Mouse (Mus musculus) retina, adult 2 months (tissue): ENCODE results near the gene Trp63.

Experiments used
- DNase-seq: peaks from one replicate; pipeline ENCODE4 v3.0.0-alpha.2; 2012; ENCODE audit warnings: low read depth, low spot score

The Trp63 gene

DNA sequence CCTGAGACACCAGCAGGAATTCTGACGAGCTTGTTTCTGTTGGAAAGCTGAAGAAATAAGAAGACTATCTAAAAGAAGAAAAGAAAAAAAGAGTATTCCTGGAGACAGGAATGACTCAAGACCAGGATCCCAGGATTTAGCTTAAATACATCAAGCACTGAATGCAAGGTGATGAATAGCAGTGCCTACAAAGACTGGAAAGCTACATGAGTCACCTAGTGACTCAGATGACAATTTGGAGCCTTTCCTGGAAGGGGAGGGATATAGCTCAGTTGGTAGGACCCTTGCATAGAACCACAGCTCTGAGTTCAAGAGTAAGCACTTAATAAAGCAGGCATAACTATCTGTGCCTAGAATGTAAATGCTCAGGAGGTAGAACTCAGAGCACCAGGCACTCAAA, 93.9 kb downstream of the Trp63 start:
- no peak for DNase-seq

DNA sequence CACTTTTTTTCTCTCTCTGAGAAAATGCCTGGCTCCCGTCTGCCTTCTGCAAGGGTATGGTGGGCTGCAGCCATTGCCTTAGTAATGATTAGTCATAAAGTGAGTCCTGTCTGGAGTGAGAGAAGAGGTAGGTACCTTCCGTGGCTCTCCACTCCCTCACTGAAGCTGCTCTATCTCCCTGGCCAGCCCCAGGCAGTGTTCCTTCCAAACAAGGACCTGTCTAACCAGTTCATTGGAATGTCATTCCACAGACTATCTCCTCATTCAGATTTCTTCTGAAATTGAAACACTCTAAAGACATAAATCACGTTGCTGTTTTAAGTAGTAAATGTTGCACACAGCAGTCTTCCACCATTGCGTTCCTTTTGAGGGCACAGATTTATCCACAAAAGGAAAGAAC, 96.4 kb downstream of the Trp63 start:
- DNase-seq, result no peak

GRCm38 (mm10) chr16:25784246-25784645, 100.7 kb downstream of the Trp63 start:
- no peak for DNase-seq

- no peak for DNase-seq
These were observed 102.9 kb downstream of the Trp63 start for GRCm38 (mm10) chr16:25786457-25786856.

GRCm38 (mm10) chr16:25792640-25793266, 109.2 kb downstream of the Trp63 start:
- DNase-seq, result no peak

DNA sequence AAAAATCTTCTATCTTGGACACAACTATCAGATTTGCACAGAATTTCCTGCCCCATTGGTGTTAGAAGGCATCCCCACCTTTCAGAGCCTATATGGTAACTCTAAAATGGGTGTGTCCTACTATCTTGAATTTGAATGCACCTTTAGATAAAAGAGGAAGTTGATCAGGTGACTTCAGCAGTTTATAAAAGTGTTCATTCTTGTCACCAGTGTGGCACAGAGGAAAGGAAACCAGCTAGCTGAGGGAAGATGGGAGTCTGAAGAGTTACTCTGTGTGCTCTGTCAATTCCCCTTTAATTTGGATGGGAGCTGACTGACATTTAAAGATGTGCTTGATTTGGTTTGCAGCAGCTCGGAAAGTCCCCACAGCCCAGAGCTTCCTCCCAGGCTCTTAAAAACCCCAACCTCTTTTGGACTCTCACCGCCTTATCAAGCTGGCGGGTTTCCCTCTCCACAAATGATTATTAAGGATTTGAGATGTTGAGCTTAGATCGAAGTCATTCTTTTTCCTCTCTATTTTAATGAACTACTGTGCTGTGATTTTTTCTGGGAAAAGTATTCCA, 114.2 kb downstream of the Trp63 start:
- no peak for DNase-seq

GRCm38 (mm10) chr16:25799618-25800017, 116.1 kb downstream of the Trp63 start:
- DNase-seq, result no peak

GRCm38 (mm10) chr16:25804955-25805354, 121.4 kb downstream of the Trp63 start:
- no peak for DNase-seq

- no peak for DNase-seq
These were observed 123.6 kb downstream of the Trp63 start for GRCm38 (mm10) chr16:25807116-25807515.

DNA sequence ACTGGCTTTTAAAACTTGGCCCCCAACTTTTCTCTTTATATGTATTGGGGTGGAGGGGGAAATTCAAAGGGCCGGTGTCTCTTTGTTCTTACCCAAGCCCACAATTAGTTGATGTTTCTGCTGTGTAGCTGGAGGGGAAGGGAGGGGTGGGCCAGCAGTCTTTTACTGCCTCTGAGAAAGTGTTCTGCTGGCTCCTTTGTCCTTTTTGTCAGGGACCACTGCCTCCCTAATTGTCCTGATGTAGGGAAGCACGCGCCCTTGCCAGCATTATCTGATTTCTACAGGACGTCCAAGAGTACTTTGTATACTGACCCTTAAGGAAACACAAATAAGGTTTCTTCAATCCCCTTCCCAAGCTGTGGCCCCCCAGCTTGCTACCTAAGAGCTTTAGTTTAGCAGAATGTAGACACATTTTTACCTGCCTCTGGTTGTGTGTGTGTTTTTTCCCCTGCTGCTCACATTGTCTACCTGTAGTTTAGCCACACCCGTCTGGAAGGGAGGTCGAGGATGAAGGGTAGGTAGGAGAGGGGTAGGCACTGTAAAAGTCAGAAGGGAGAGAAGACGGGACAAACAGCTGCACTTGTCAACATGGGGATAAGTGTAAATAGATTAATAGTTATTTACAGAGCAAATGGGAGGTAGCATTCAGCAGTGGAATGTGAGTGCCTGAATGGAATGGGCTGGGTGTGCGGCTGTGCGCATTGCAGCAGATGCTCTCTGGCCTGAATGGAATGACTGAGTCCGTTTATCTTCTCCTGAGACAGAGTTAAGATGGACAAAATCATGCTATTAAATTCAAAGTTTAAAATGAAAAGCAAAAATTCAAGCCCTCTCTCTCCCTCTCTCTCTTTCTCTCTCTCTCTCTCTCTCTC, 134.4 kb downstream of the Trp63 start:
- DNase-seq, result no peak

DNA sequence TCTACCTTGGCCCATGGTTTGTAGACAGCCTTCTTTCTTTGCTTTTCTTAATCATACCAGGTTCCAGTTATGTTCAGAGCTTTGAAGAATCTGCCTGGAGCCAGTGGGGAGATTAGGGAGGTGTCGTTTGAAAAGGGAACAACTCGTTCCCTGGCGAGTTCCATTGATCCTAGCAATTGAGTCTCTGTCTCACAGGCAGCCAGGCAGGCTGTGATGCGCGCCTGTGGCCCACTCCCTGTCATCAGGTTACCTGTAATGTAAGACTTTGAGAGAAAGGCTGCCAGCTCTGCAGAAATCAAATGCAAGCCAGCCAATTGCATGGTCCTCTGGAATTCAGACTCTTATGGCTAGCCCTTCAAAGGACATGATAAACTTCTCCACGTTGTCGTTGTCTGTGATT, 142.5 kb downstream of the Trp63 start:
- DNase-seq, result no peak

DNA sequence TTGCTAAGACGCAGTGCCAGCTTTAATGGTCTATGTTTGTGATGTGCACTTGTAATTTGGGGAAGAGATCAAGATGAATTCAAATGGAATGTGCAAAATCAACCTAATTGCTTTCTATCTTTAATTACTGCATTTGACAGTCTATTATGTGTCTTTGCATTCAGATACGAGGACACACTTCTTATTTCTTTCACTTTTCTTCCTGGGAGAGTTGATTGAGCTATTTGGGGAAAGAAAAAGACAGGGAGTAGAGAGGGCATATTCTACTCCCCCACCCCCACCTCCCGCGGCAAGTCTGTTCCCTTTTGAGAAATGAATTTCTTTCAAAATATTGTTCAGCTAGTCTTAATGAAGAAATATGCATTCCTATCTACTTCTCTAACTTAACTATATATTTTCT, 149.0 kb downstream of the Trp63 start:
- DNase-seq, result no peak

DNA sequence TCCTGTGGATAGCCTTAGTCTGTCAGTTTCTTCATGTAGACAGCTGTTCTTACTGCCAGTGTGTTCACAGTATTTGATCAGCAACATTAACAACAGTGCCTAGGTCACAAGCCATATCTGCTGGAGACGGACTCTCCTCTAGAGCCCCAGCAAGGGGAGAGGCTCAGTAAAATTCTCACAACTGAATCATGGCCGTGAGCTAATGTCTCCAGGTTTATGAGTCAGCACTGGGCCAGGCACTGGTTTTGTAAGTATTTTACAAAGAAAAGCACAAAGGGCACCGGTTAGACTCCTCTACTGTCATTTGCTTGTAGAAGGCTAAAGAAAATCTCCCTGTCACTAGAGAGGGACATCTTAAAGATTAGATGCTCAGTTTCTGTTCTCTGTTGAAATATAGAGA, 151.7 kb downstream of the Trp63 start:
- no peak for DNase-seq

DNA sequence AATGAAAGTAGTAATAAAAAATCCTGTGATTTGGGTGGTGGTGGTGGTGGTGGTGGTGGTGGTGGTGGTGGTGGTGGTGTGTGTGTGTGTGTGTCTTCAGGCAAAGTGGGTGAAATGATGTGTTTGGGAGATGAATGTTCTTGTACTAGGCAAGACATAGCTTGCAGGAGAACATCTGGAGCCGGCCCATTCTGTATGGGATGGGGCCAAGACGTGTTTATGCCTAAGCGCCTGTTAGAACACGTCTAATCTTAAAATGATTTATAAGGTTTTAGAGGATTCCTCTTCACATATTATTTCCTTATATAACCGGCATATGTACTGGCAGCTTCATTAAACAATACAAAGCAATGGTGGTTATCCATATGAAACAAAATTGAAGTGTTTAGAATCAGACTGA, 152.2 kb downstream of the Trp63 start:
- no peak for DNase-seq

- DNase-seq, result no peak
These were observed 159.4 kb downstream of the Trp63 start for GRCm38 (mm10) chr16:25842996-25843395.

DNA sequence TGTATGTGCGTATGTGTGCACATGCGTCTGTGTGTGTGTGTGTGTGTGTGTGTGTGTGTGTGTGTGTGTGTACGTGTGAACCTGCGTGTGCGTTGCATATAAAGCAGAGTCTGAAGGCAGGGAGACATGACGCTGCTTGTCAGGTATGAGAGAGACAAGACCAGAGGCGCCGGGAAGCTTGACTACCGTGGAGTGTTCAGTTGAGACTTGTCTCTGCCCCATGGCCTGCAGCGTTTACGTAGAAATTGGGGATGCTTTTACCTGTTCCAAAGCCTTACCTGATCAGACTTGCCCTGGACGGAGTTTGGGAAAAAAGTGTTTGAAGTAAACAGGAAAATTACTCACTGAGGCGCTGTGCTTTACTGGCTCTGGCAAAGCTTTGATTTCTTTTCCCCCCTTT, 160.1 kb downstream of the Trp63 start:
- DNase-seq, result no peak

GRCm38 (mm10) chr16:25846611-25847010, 163.0 kb downstream of the Trp63 start:
- no peak for DNase-seq

DNA sequence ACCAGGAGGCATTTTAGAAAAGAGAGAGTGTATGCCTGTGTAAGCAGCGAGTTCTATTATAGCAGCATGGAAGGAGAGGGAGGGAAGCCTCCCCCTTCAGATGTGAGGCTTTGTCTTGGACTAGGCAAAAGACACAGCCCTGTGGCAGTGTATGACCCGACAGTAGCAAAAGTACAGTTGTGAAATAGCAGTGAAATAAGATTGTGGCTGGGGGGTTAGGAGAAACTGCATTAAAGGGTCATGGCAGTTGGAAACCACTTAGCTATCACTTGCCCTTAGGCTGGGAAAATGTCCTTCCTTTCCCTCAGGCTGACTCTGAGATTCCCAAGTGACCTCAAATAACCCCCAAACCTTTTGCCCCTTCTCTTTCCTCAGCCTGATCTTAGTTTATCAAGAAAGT, 164.9 kb downstream of the Trp63 start:
- no peak for DNase-seq

- no peak for DNase-seq
These were observed 166.3 kb downstream of the Trp63 start for GRCm38 (mm10) chr16:25849593-25850464.

GRCm38 (mm10) chr16:25860731-25861505, 177.4 kb downstream of the Trp63 start:
- no peak for DNase-seq
